Mouse (Mus musculus): ENCODE measurements around the gene Zscan22. TPM values are rescaled to one million over a fixed set of nuclear protein-coding genes. Genes with fewer than 3 reads are reported as not detected.
A peak's percentile ranks its signal among the peaks of the same experiment; 100 is the strongest.
"Not testable (repeated sequence)": the region's sequence is repeated elsewhere in the genome, so short reads cannot be mapped to it uniquely, and the experiment has no call there.

Zscan22 gene
- 9.9 and 10.8 TPM in 2 replicates for polyA plus RNA-seq (2015; fragmentation: Nextera tagmentation; extraction: Ambion mirVana)

DNA sequence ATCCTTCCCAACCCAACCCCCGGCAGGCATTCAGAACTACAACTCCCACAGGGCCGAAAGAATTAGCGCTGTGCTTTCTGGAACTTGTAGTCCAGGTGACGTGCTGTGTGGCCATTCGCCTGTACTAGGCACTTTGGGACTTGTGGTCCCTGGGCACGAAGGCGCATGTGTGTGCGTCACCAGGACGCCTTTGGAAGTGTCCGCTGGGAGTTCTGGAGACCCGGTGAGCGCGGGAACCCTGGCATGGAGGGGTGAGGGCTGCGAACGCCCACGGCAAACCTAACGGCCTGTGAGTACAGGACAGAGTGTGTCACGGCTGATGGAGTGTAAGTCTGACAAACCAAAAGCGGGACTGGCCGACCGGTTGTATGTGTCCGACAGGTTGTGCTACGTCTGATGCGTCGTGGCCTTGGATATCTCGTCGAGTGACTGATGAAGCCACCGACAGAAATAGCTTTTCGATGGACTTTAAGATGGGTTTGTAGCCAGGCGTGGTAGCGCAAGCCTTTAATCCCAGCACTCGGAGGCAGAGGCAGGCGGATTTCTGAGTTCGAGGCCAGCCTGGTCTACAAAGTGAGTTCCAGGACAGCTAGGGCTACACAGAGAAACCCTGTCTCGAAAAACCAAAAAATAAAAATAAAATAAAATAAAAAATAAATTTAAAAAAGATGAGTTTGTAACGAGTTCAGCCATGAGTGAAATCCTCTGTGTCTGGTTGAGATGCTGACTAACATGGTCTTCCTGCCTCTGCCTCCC, at the start of gene Zscan22:
Zscan22 (plus strand) TSS at position 161 of the 756 bp plus-strand sequence.
- H3K4me2 ChIP-seq (ENCODE audit: low read depth, low read length): peak within 1 kb of the TSS; percentile 69
- peak within 1 kb of the TSS; percentile 73 for H3K4me3 ChIP-seq (ENCODE audit: low read length)
- H3K36me3 ChIP-seq (ENCODE audit: control insufficient read depth, insufficient read depth): peaks cover under 1% of the 10 kb centered on the region; the same call in 1 of the 2 replicates
- peak within 1 kb of the TSS; percentile 79 for H3K9ac ChIP-seq (ENCODE audit: low read length)
- H3K4me1 ChIP-seq (ENCODE audit: control insufficient read depth, insufficient read depth, low read length): peaks cover 8% of the 10 kb centered on the region
- no peaks in the 10 kb centered on the region for H3K27me3 ChIP-seq (ENCODE audit: control insufficient read depth, insufficient read depth, low read length)
- no peaks in the 10 kb centered on the region for H3K9me3 ChIP-seq (replicated peaks; ENCODE audit: control insufficient read depth, low read length)
- H3K27ac ChIP-seq (ENCODE audit: low read length): peak within 1 kb of the TSS; percentile 64
- WGBS: 4% methylated on average over 36 of the region's 36 CpGs
- ATAC-seq (replicated peaks; ENCODE audit: extremely low read depth, insufficient read depth, low FRiP score): peak; percentile 99

DNA sequence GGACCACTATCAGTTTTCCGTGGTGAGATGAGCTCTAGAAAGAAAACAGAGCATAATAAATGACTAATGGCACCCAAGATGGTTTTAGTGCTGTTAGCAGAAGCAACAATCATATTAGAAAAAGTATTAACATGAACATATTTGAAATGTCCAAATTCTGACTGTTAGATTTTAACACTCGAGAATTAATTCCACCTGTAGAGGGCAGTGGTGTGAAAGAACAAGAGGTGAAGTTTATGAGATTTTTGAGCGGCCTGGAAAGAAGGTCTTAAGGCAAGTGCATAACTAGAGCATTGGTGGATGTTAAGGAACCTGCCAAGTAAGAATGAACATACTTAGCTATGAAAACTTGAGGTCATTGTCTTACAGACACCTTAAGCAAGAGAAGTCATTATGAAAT, 23.3 kb upstream of the Zscan22 start:
- 19% methylated on average over 3 of the region's 3 CpGs for WGBS

DNA sequence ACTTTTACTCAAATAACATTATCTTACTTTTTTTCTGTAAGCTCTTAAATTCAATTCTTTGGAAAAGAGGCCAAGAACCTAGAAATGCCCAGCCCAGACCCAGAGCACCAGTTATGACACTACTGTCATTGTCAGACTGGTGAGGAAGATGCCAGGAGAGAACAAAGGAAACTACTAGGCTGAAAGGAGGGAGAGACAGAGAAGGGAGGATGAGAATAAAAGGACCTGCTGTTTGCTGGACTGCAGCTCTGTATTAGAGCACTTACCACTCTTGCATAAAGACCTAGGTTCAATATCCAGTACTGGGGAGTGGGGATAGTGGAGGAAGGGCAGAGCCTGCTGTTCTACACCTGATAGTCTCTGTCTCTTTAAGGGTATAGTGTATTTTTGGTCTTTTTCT, 17.6 kb upstream of the Zscan22 start:
- Histone ChIP-seq H3K36me3 (ENCODE audit: control insufficient read depth, insufficient read depth) (peaks cover 7% of the 10 kb centered on the region), H3K4me1 (ENCODE audit: control insufficient read depth, insufficient read depth, low read length) (peaks cover 13% of the 10 kb centered on the region), H3K9me3 (replicated peaks; ENCODE audit: control insufficient read depth, low read length) (no peaks in the 10 kb centered on the region), H3K27me3 (ENCODE audit: control insufficient read depth, insufficient read depth, low read length) (no peaks in the 10 kb centered on the region), H3K9ac (ENCODE audit: low read length) (no peak overlapping the region), H3K4me2 (ENCODE audit: low read depth, low read length) (no peak overlapping the region), H3K27ac (ENCODE audit: low read length) (no peak overlapping the region), H3K4me3 (ENCODE audit: low read length) (no peak overlapping the region)
- no peak for ATAC-seq (replicated peaks; ENCODE audit: extremely low read depth, insufficient read depth, low FRiP score)

More for the DNA sequence above, 23.3 kb upstream of the Zscan22 start:
- Histone ChIP-seq H3K27ac (ENCODE audit: low read length) (no peak overlapping the region), H3K9ac (ENCODE audit: low read length) (no peak overlapping the region), H3K4me2 (ENCODE audit: low read depth, low read length) (no peak overlapping the region), H3K27me3 (ENCODE audit: control insufficient read depth, insufficient read depth, low read length) (0 out of 2 replicates have a peak, but pooled peaks cover 2% of the 10 kb centered on the region), H3K36me3 (ENCODE audit: control insufficient read depth, insufficient read depth) (no peaks in the 10 kb centered on the region), H3K9me3 (replicated peaks; ENCODE audit: control insufficient read depth, low read length) (peaks cover 3% of the 10 kb centered on the region; the same call in 1 of the 2 replicates), H3K4me1 (ENCODE audit: control insufficient read depth, insufficient read depth, low read length) (no peaks in the 10 kb centered on the region), H3K4me3 (ENCODE audit: low read length) (no peak overlapping the region)
- no peak for ATAC-seq (replicated peaks; ENCODE audit: extremely low read depth, insufficient read depth, low FRiP score)

DNA sequence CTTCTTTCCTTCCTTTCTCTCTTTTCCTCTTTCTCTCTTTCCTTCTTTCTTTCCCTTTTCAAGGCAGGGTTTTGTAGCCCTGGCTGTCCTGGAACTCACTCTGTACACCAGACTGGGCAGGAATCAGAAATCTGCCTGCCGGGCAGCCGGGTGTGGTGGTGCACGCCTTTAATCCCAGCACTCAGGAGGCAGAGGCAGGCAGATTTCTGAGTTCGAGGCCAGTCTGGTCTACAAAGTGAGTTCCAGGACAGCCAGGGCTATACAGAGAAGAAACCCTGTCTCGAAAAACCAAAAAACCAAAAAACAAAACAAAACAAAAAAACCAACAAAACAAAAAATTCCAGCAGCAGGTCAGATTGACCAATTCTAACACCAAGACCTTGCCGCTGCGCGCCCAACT, 17.1 kb upstream of the Zscan22 start:
- not testable (repeated sequence) for ATAC-seq (replicated peaks; ENCODE audit: extremely low read depth, insufficient read depth, low FRiP score); H3K9ac ChIP-seq (ENCODE audit: low read length); H3K9me3 ChIP-seq (replicated peaks; ENCODE audit: control insufficient read depth, low read length); H3K27ac ChIP-seq (ENCODE audit: low read length); H3K27me3 ChIP-seq (ENCODE audit: control insufficient read depth, insufficient read depth, low read length)
- 41% methylated on average over 8 of the region's 8 CpGs for WGBS
- H3K4me1 ChIP-seq (ENCODE audit: control insufficient read depth, insufficient read depth, low read length): peaks cover 13% of the 10 kb centered on the region
- H3K36me3 ChIP-seq (ENCODE audit: control insufficient read depth, insufficient read depth): peaks cover 12% of the 10 kb centered on the region
- peak overlapping the region; percentile 78 for H3K4me3 ChIP-seq (ENCODE audit: low read length)
- H3K4me2 ChIP-seq (ENCODE audit: low read depth, low read length): peak overlapping the region; percentile 86

DNA sequence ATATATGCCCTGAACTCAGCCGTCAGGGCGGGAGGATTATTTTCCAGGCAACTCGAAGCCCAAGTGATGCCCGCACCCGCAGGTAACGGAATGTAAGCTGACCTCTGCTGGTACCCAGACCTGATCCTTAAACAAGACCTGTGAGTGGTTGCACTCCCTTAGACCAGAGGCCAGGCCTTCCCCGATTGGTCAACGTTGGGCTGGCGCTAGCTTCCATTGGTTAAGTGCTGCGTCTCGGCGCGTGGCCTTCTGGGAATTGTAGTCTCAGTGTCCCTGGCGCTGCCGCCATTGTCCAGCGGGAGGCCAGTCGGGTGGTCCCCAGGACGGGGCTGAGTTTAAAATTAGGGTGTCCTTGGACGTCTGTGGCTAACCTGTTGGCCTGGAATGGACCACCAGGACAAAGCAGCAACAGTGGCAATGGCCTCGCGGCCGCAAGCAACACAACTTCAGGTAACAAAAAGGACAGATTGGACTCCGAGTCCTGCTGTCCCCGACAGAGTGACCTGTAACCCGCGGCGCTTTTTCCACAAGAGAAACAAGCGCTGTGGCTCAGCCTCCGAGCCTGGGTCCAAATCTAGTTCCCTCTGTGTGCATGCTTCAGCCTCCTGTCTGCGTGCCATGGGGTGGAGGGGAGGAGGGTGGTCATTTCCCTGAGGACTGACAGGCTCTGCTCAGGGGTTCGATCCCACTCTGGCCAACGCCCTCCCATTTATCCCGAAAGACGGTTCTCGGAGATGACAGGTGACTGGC, 16.5 kb upstream of the Zscan22 start, which contains the start of gene Zfp128:
Zfp128 (plus strand) TSS at position 267 of the 750 bp plus-strand sequence.
- Histone ChIP-seq H3K4me3 (ENCODE audit: low read length) (peak within 1 kb of the TSS; percentile 78), H3K36me3 (ENCODE audit: control insufficient read depth, insufficient read depth) (peaks cover 18% of the 10 kb centered on the region), H3K4me1 (ENCODE audit: control insufficient read depth, insufficient read depth, low read length) (peaks cover 13% of the 10 kb centered on the region), H3K4me2 (ENCODE audit: low read depth, low read length) (peak within 1 kb of the TSS; percentile 86), H3K27ac (ENCODE audit: low read length) (no peak within 1 kb of the TSS), H3K9me3 (replicated peaks; ENCODE audit: control insufficient read depth, low read length) (no peaks in the 10 kb centered on the region), H3K9ac (ENCODE audit: low read length) (peak within 1 kb of the TSS; percentile 89), H3K27me3 (ENCODE audit: control insufficient read depth, insufficient read depth, low read length) (no peaks in the 10 kb centered on the region)
- ATAC-seq (replicated peaks; ENCODE audit: extremely low read depth, insufficient read depth, low FRiP score): peak; percentile 100
- under 1% methylated on average over 35 of the region's 35 CpGs for WGBS

DNA sequence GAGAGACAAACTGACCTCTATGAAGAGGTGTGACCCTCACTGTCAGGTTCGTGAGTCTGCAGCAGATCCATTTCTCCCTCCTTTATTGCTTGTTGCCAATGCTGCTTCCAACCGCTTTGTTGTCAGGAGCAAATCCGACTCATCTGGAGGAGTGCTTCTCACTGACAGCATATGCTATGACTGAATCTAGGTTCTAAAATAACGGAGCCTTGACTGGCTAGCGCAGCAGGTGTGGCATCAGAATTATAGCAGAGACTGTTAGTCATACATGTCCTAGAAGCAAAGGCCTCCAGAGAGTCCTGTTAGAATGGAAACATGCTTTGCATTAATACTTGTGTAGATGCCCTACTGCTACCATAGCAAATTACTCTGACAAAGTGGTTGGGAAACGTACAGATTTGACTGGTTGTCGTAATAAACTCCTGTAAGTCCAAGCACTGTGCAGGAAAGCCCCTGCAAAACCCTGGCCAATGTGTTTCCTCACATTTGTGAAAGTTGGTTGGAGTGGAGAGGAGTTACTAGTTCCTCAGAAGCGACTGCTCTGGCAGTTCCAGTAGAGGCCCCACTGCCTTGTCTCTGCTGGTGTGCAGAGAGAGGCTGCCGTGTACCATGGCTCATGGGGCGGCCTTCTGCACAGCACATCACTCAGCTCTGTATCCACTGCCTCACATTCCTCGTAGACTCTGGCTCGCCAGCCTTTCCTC, 10.9 kb upstream of the Zscan22 start:
- H3K9ac ChIP-seq (ENCODE audit: low read length): no peak overlapping the region
- no peak overlapping the region for H3K4me2 ChIP-seq (ENCODE audit: low read depth, low read length)
- H3K36me3 ChIP-seq (ENCODE audit: control insufficient read depth, insufficient read depth): peaks cover 59% of the 10 kb centered on the region
- peaks cover 9% of the 10 kb centered on the region for H3K4me1 ChIP-seq (ENCODE audit: control insufficient read depth, insufficient read depth, low read length)
- no peaks in the 10 kb centered on the region for H3K9me3 ChIP-seq (replicated peaks; ENCODE audit: control insufficient read depth, low read length)
- 90% methylated on average over 12 of the region's 12 CpGs for WGBS
- ATAC-seq (replicated peaks; ENCODE audit: extremely low read depth, insufficient read depth, low FRiP score): no peak
- no peak overlapping the region for H3K4me3 ChIP-seq (ENCODE audit: low read length)
- H3K27me3 ChIP-seq (ENCODE audit: control insufficient read depth, insufficient read depth, low read length): no peaks in the 10 kb centered on the region
- H3K27ac ChIP-seq (ENCODE audit: low read length): no peak overlapping the region

DNA sequence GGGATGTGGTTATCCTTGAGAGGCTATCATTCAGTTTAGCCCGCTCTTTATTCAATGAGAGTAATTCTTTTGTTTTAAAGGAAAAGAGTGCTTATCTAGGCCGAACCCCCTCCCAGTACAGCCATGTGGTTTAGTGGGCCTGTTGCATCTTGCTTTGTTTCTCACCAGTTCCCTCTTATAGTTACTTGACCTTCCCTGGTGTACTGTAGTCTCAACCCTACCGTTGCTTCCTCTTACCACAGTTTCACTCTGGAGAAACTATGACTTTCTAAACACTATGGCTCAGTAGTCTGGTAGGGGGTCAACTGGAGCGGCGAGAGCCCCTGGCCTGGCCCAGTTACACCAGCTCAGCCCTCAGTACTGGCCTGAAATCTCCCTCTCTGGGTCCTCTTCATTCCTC, 10.0 kb upstream of the Zscan22 start:
- H3K9me3 ChIP-seq (replicated peaks; ENCODE audit: control insufficient read depth, low read length): no peaks in the 10 kb centered on the region
- H3K4me2 ChIP-seq (ENCODE audit: low read depth, low read length): no peak overlapping the region
- peaks cover 63% of the 10 kb centered on the region for H3K36me3 ChIP-seq (ENCODE audit: control insufficient read depth, insufficient read depth)

DNA sequence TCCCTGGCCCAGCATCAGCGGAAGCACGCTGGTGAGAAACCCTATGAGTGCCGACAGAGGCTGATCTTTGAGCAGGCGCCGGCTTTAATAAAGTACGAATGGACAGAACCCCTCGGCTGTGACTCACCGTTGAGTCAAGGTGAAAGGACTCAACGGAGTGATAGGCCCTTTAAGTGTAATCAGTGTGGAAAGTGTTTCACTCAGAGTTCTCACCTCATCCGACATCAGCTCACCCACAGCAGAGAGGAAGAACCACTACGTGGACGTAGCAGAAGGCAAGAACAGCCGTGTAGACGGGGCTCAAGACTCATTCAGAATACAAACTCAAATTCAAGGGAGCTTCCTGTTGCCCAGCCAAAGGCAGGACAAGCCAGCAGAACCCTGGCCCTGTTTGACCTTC, 6.7 kb upstream of the Zscan22 start:
- no peak overlapping the region for H3K9ac ChIP-seq (ENCODE audit: low read length)
- no peaks in the 10 kb centered on the region for H3K4me1 ChIP-seq (ENCODE audit: control insufficient read depth, insufficient read depth, low read length)
- no peak overlapping the region for H3K4me2 ChIP-seq (ENCODE audit: low read depth, low read length)
- WGBS: 86% methylated on average over 14 of the region's 14 CpGs
- H3K4me3 ChIP-seq (ENCODE audit: low read length): no peak overlapping the region
- no peak for ATAC-seq (replicated peaks; ENCODE audit: extremely low read depth, insufficient read depth, low FRiP score)
- peaks cover 47% of the 10 kb centered on the region for H3K36me3 ChIP-seq (ENCODE audit: control insufficient read depth, insufficient read depth)
- H3K27ac ChIP-seq (ENCODE audit: low read length): no peak overlapping the region
- no peaks in the 10 kb centered on the region for H3K9me3 ChIP-seq (replicated peaks; ENCODE audit: control insufficient read depth, low read length)
- no peaks in the 10 kb centered on the region for H3K27me3 ChIP-seq (ENCODE audit: control insufficient read depth, insufficient read depth, low read length)

More for the DNA sequence above, 10.0 kb upstream of the Zscan22 start:
- no peaks in the 10 kb centered on the region for H3K27me3 ChIP-seq (ENCODE audit: control insufficient read depth, insufficient read depth, low read length)
- ATAC-seq (replicated peaks; ENCODE audit: extremely low read depth, insufficient read depth, low FRiP score): no peak
- no peak overlapping the region for H3K4me3 ChIP-seq (ENCODE audit: low read length)
- WGBS: 91% methylated on average over 5 of the region's 5 CpGs
- H3K9ac ChIP-seq (ENCODE audit: low read length): no peak overlapping the region
- no peak overlapping the region for H3K27ac ChIP-seq (ENCODE audit: low read length)
- peaks cover under 1% of the 10 kb centered on the region for H3K4me1 ChIP-seq (ENCODE audit: control insufficient read depth, insufficient read depth, low read length)
